Mouse (Mus musculus): ENCODE measurements around the gene Clic6.
"Not testable (repeated sequence)": the region's sequence is repeated elsewhere in the genome, so short reads cannot be mapped to it uniquely, and the experiment has no call there.

GRCm38 (mm10) chr16:92514896-92515295 is 29.4 kb downstream of the Clic6 start:
- not testable (repeated sequence) for TF ChIP-seq CTCF (conservative IDR thresholded peaks at IDR 0.05; ENCODE audit: low read length); POU5F1 (IDR thresholded peaks at IDR 0.05; ENCODE audit: borderline replicate concordance, low read length); NANOG (IDR thresholded peaks at IDR 0.05; ENCODE audit: borderline replicate concordance, low read length)
